Mouse (Mus musculus): ENCODE data around the gene Efna3.

GRCm38 (mm10) chr3:89321183-89322130, 1.3 kb downstream of the Efna3 start:
- no peak for TF ChIP-seq POLR2A (IDR thresholded peaks at IDR 0.05; ENCODE audit: extremely low read depth, insufficient read depth, low read length)
- no peak for TF ChIP-seq CTCF (IDR thresholded peaks at IDR 0.05; ENCODE audit: low read depth, low read length)

Measured in liver, adult 2 months (tissue).